8 mouse cellular contexts compared by ENCODE assay signal in genomic region chr6:122828086-122828485, GRCm38 (mm10). TPM values are rescaled to one million over a fixed set of nuclear protein-coding genes. Genes with fewer than 3 reads are reported as not detected.
A peak's percentile ranks its signal among the peaks of the same experiment; 100 is the strongest.
DNase-seq lines count a peak whose midpoint lies in the region.

No protein-coding gene starts in this region.

- DNase-seq in heart, postnatal 36 days = peak; percentile 22 to 32
- DNase-seq in heart, postnatal 25 days (ENCODE audit: low spot score) = no peak
- DNase-seq in B cell, adult 2 months = peak; percentile 60 to 64
- DNase-seq in R1 (ENCODE audit: low read depth, low spot score) = peak; percentile 76
- peak; percentile 32 for DNase-seq in kidney, postnatal 14 days
- DNase-seq in retina, embryonic 14.5 days (ENCODE audit: low spot score) = peak; percentile 58
- DNase-seq in gastrocnemius, postnatal 14 days = no peak
- DNase-seq in ovary, postnatal 10 days (ENCODE audit: low spot score) = no peak

- intact Hi-C loops in heart, postnatal 36 days (cut with DNase I) = no loop called here
- intact Hi-C loops in heart, postnatal 25 days (cut with DNase I) = no loop called here
- intact Hi-C loops in gastrocnemius, postnatal 14 days (cut with DNase I; ENCODE audit: low total_unique reads) = no loop called here

RNA-seq across cellular contexts. Expression of gene Foxj2, which starts 8.4 kb away (rescaled TPM):
- 10 to 100 TPM; 33.4 to 34.7 TPM for total RNA-seq in heart, postnatal 36 days (2021)
- 10 to 100 TPM; 31.8 to 37.0 TPM for total RNA-seq in heart, postnatal 25 days (2021)
- 10 to 100 TPM; 15.5 to 18.5 TPM for total RNA-seq in gastrocnemius, postnatal 14 days (2021)

RNA-seq across cellular contexts. Expression of gene Slc2a3, which starts 26.6 kb away (rescaled TPM):
- total RNA-seq in heart, postnatal 36 days (2021) = 1 to 10 TPM; 1.6 to 2.0 TPM
- total RNA-seq in heart, postnatal 25 days (2021) = 1 to 10 TPM; 1.8 to 2.2 TPM
- total RNA-seq in gastrocnemius, postnatal 14 days (2021) = 1 to 10 TPM; 1.2 to 1.9 TPM

RNA-seq across cellular contexts. Expression of gene C3ar1, which starts 27.9 kb away (rescaled TPM):
- 1 to 10 TPM; 3.0 to 5.0 TPM for total RNA-seq in heart, postnatal 36 days (2021)
- total RNA-seq in heart, postnatal 25 days (2021) = 1 to 10 TPM; 2.9 to 3.3 TPM
- 1 to 10 TPM in 1 of 2 experiments, under 1 TPM in 1; 1.00 to 1.6 TPM for total RNA-seq in gastrocnemius, postnatal 14 days (2021)

RNA-seq across cellular contexts. Expression of gene Necap1, which starts 46.2 kb away (rescaled TPM):
- total RNA-seq in heart, postnatal 36 days (2021) = 10 to 100 TPM; 19.9 to 20.4 TPM
- 10 to 100 TPM; 22.1 to 24.9 TPM for total RNA-seq in heart, postnatal 25 days (2021)
- total RNA-seq in gastrocnemius, postnatal 14 days (2021) = 10 to 100 TPM; 19.0 to 23.6 TPM

Comparison
In these comparisons a context has a peak if more than half of its experiments do, and no peak if none do; other contexts are left out.
1. DNase-seq: peak in heart, postnatal 36 days (2 of 2), B cell, adult 2 months (2 of 2), R1 (single experiment), kidney, postnatal 14 days (single experiment) and retina, embryonic 14.5 days (single experiment); none in heart, postnatal 25 days (single experiment), gastrocnemius, postnatal 14 days (single experiment) and ovary, postnatal 10 days (single experiment).